Mouse (Mus musculus) cerebellum, adult 2 months (tissue): ENCODE data around the gene Rtp4.

ENCODE experiments used
- CTCF ChIP-seq: fragments of 200-500 bp; IDR thresholded peaks from 2 replicates; pipeline ENCODE4 v1.5.1; 2011; ENCODE audit warnings: low read depth, mild to moderate bottlenecking, control low read depth, low read length, moderate library complexity, borderline replicate concordance; ENCODE audit not compliant: insufficient read depth
- POLR2A ChIP-seq: fragments of 200-500 bp; IDR thresholded peaks from 2 replicates; pipeline ENCODE4 v1.6.1; 2011; ENCODE audit warnings: low read length, control low read depth, borderline replicate concordance; ENCODE audit not compliant: insufficient read depth

DNA sequence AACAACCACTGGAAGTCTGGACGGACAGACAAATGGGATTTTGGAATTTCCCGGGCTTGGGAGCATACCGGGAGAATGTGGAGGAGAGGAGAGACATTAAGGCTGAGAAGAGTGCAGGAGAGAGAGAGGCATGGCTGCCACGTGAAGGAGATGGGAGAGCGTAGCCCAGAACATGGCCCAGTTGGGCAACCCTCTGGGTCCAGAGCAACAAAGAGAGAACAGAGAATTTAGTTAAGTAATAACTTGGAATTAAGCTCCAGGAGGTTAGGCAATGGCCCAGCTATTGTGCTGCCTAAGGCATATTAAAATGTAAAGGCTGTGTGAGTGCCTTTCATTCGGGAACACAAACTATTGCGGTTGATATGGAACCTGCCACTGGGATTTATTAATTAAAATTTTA is 86.6 kb downstream of the Rtp4 start:
- TF ChIP-seq POLR2A: no peak
- no peak for TF ChIP-seq CTCF
